Mouse (Mus musculus) liver, adult (tissue): ENCODE measurements around the gene Gm13285.
"Not testable (repeated sequence)": the region's sequence is repeated elsewhere in the genome, so short reads cannot be mapped to it uniquely, and the experiment has no call there.

Source experiments
- GATA4 ChIP-seq: IDR thresholded peaks from 2 replicates; pipeline ENCODE4 v1.6.1; 2014; ENCODE audit warnings: mild to moderate bottlenecking, low read length; ENCODE audit not compliant: insufficient replicate concordance

Gm13285 gene

GRCm38 (mm10) chr4:88819659-88820058 is 20.2 kb downstream of the Gm13285 start, which contains the start of gene Ifna11:
Ifna11 (plus strand) TSS chr4:88819959.
- no peak for TF ChIP-seq GATA4

- no peak for TF ChIP-seq GATA4
Measured at GRCm38 (mm10) chr4:88822995-88823394, 23.5 kb downstream of the Gm13285 start.

- TF ChIP-seq GATA4 = not testable (repeated sequence)
Measured at GRCm38 (mm10) chr4:88827116-88827515, 27.7 kb downstream of the Gm13285 start, which contains the start of gene Ifna6. Ifna6 (plus strand) TSS chr4:88827416.

- TF ChIP-seq GATA4 = no peak
Measured at GRCm38 (mm10) chr4:88830523-88830922, 31.1 kb downstream of the Gm13285 start.

- not testable (repeated sequence) for TF ChIP-seq GATA4
Measured at GRCm38 (mm10) chr4:88835225-88835624, 35.8 kb downstream of the Gm13285 start, which contains the start of gene Ifna5. Ifna5 (plus strand) TSS chr4:88835525.

GRCm38 (mm10) chr4:88838828-88839227 is 39.4 kb downstream of the Gm13285 start:
- no peak for TF ChIP-seq GATA4

- TF ChIP-seq GATA4 = no peak
Measured at GRCm38 (mm10) chr4:88840058-88840457, 40.6 kb downstream of the Gm13285 start.

- no peak for TF ChIP-seq GATA4
Measured at GRCm38 (mm10) chr4:88841438-88841911, 42.0 kb downstream of the Gm13285 start, which contains the start of gene Ifna4. Ifna4 (plus strand) TSS chr4:88841861.

- TF ChIP-seq GATA4 = no peak
Measured at GRCm38 (mm10) chr4:88845334-88845733, 45.9 kb downstream of the Gm13285 start.

GRCm38 (mm10) chr4:88849698-88850097 is 50.2 kb downstream of the Gm13285 start, which contains the start of gene Ifna1:
Ifna1 (plus strand) TSS chr4:88850087.
- TF ChIP-seq GATA4 = no peak
